Mouse (Mus musculus) liver, adult 2 months (tissue): ENCODE results near the gene B3galnt1. TPM values are rescaled to one million over a fixed set of nuclear protein-coding genes. Genes with fewer than 3 reads are reported as not detected.

Experiments used
- DNase-seq: peaks from one replicate; pipeline ENCODE4 v3.0.0-alpha.2; 2011; ENCODE audit warnings: low read depth, low spot score; ENCODE audit errors: extremely low read depth
- H3K27ac ChIP-seq: fragments of 200-500 bp; replicated peaks from 2 replicates; pipeline ENCODE4 v1.5.1; 2012; ENCODE audit warnings: low read depth, mild to moderate bottlenecking, control low read depth, inconsistent platforms, low read length; ENCODE audit not compliant: insufficient read depth
- H3K27me3 ChIP-seq: fragments of 200-500 bp; 2 replicates; pipeline ENCODE4 v1.6.1; 2012; ENCODE audit warnings: mild to moderate bottlenecking, moderate library complexity, low read length, inconsistent platforms; ENCODE audit not compliant: control insufficient read depth, insufficient read depth
- H3K36me3 ChIP-seq: fragments of 200-500 bp; 2 replicates; pipeline ENCODE4 v1.6.1; 2012; ENCODE audit warnings: low read length, inconsistent platforms; ENCODE audit not compliant: control insufficient read depth, insufficient read depth
- H3K4me1 ChIP-seq: fragments of 200-500 bp; 2 replicates; pipeline ENCODE4 v1.6.1; 2011; ENCODE audit warnings: low read length; ENCODE audit not compliant: control insufficient read depth, insufficient read depth
- H3K4me3 ChIP-seq: fragments of 200-500 bp; 2 replicates; pipeline ENCODE4 v1.5.1; 2011; ENCODE audit warnings: low read depth, mild to moderate bottlenecking, control low read depth, low read length, moderate library complexity; ENCODE audit not compliant: insufficient read depth
- H3K79me2 ChIP-seq: fragments of 200-500 bp; 2 replicates; pipeline ENCODE4 v1.6.1; 2012; ENCODE audit warnings: inconsistent platforms, mild to moderate bottlenecking, low read length, moderate library complexity; ENCODE audit not compliant: control insufficient read depth, insufficient read depth
- H3K9ac ChIP-seq: fragments of 200-500 bp; 2 replicates; pipeline ENCODE4 v1.6.1; 2012; ENCODE audit warnings: low read depth, mild to moderate bottlenecking, control low read depth, inconsistent platforms, low read length
- CTCF ChIP-seq: fragments of 200-500 bp; IDR thresholded peaks from 2 replicates; pipeline ENCODE4 v1.5.1; 2011; ENCODE audit warnings: low read depth, low read length, control low read depth
- POLR2A ChIP-seq: fragments of 200-500 bp; IDR thresholded peaks from 2 replicates; pipeline ENCODE4 v1.6.1; 2011; ENCODE audit warnings: low read length, control low read depth; ENCODE audit not compliant: insufficient read depth; ENCODE audit errors: extremely low read depth
- WGBS: fragments of 180-500 bp; shearing (Covaris S2); methylation state at CpG from one replicate; pipeline ENCODE4 v1.1.7; 2018; 5-methylcytosine and 5-hydroxymethylcytosine counted together
- polyA plus RNA-seq: library from polyadenylated mRNA; depleted of rRNA; stranded (reverse); fragments of >200 nt; gene quantifications from 2 replicates; pipeline ENCODE4 v1.2.3, GENCODE M21; 2012
- total RNA-seq: library from RNA; depleted of rRNA; stranded (reverse); fragments of >200 nt; gene quantifications from 2 replicates; pipeline ENCODE4 v1.2.3, GENCODE M21; 2014

Gene B3galnt1
- total and polyA plus RNA-seq, 2 experiments: 0.57 to 1.3 TPM

GRCm38 (mm10) chr3:69624182-69624581 lies 25.4 kb upstream of the B3galnt1 start:
- Histone ChIP-seq H3K79me2 (no peaks in the 10 kb centered on the region), H3K4me3 (no peak overlapping the region), H3K36me3 (no peaks in the 10 kb centered on the region), H3K9ac (no peak overlapping the region), H3K27ac (no peak overlapping the region), H3K4me1 (no peaks in the 10 kb centered on the region), H3K27me3 (no peaks in the 10 kb centered on the region)
- DNase-seq: no peak
- WGBS: 81% methylated on average over 2 of the region's 2 CpGs
- TF ChIP-seq POLR2A: no peak
- no peak for TF ChIP-seq CTCF

DNA sequence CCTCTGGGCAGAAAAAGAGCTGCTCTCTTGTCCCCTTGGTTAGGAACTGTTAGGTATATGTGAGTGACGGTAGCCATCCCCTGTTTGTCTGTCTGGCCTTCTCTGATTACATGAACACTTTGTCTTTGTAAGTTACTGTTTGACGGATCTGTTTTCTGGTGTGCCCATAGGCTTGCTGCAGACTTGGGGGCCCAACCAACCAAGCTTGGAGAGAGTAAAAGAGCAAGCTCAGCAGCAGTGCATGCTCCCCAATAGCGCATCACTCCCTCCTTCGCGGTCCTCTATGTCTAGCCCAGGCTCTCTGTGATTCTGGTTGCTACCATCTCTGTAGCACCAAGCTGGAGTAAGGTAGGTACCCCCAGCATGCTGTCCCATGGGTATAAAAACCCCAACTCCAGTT lies 9.1 kb upstream of the B3galnt1 start:
- H3K4me1 ChIP-seq: no peaks in the 10 kb centered on the region
- WGBS: 96% methylated on average over 5 of the region's 5 CpGs
- no peak overlapping the region for H3K4me3 ChIP-seq
- no peak for DNase-seq
- no peak for TF ChIP-seq CTCF
- TF ChIP-seq POLR2A: no peak
- H3K9ac ChIP-seq: no peak overlapping the region
- H3K27ac ChIP-seq: no peak overlapping the region
- no peaks in the 10 kb centered on the region for H3K36me3 ChIP-seq
- no peaks in the 10 kb centered on the region for H3K79me2 ChIP-seq
- H3K27me3 ChIP-seq: 0 out of 2 replicates have a peak, but pooled peaks cover 2% of the 10 kb centered on the region

- DNase-seq: no peak
- Histone ChIP-seq H3K36me3 (no peaks in the 10 kb centered on the region), H3K4me3 (no peak overlapping the region), H3K4me1 (no peaks in the 10 kb centered on the region), H3K79me2 (no peaks in the 10 kb centered on the region), H3K27ac (no peak overlapping the region), H3K9ac (no peak overlapping the region), H3K27me3 (0 out of 2 replicates have a peak, but pooled peaks cover 2% of the 10 kb centered on the region)
- 8% methylated on average over 1 of the region's 1 CpGs for WGBS
- TF ChIP-seq CTCF: no peak
Measured at GRCm38 (mm10) chr3:69607468-69607867, 8.7 kb upstream of the B3galnt1 start.

DNA sequence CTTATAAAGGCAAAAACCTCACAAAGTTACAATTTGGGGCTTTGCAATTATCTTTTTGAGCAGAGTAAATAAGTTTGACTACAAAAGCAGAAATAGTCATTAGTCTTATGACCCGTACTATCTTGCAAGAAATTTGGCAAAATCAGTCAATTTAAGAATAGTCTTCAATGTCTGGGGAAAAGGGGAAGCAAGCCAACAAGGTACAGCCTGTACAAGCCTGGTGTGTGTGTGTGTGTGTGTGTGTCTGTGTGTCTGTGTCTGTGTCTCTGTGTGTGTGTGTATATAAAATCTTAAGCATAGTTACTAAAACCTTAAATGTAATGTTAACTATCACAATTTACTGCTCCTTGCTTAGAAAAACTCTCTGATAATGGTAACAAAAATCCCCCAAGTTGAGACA lies 8.2 kb upstream of the B3galnt1 start:
- Histone ChIP-seq H3K36me3 (no peaks in the 10 kb centered on the region), H3K4me1 (no peaks in the 10 kb centered on the region), H3K79me2 (no peaks in the 10 kb centered on the region), H3K27me3 (0 out of 2 replicates have a peak, but pooled peaks cover 2% of the 10 kb centered on the region), H3K9ac (no peak overlapping the region), H3K27ac (no peak overlapping the region), H3K4me3 (no peak overlapping the region)
- TF ChIP-seq POLR2A (no peak), CTCF (no peak)
- WGBS: 75% methylated on average over 1 of the region's 1 CpGs
- peak; percentile 17 for DNase-seq

GRCm38 (mm10) chr3:69599166-69599500 lies 373 bp upstream of the B3galnt1 start:
- DNase-seq: no peak
- no peak overlapping the region for H3K27ac ChIP-seq
- peaks cover 3% of the 10 kb centered on the region; the same call in 1 of the 2 replicates for H3K27me3 ChIP-seq
- WGBS: 36% methylated on average over 5 of the region's 5 CpGs
- H3K4me1 ChIP-seq: no peaks in the 10 kb centered on the region
- H3K79me2 ChIP-seq: no peaks in the 10 kb centered on the region
- H3K4me3 ChIP-seq: 0 out of 2 replicates have a peak overlapping the region, but pooled peaks have one; percentile 59
- H3K36me3 ChIP-seq: no peaks in the 10 kb centered on the region
- no peak overlapping the region for H3K9ac ChIP-seq
- TF ChIP-seq CTCF (no peak), POLR2A (no peak)

GRCm38 (mm10) chr3:69597816-69598215 lies 944 bp downstream of the B3galnt1 start:
- WGBS: 38% methylated on average over 7 of the region's 7 CpGs
- no peak overlapping the region for H3K9ac ChIP-seq
- H3K79me2 ChIP-seq: no peaks in the 10 kb centered on the region

More at GRCm38 (mm10) chr3:69597816-69598215, 944 bp downstream of the B3galnt1 start:
- TF ChIP-seq CTCF: no peak
- TF ChIP-seq POLR2A: no peak
- H3K4me1 ChIP-seq: no peaks in the 10 kb centered on the region
- no peaks in the 10 kb centered on the region for H3K36me3 ChIP-seq
- no peak for DNase-seq
- peaks cover 3% of the 10 kb centered on the region; the same call in 1 of the 2 replicates for H3K27me3 ChIP-seq
- no peak overlapping the region for H3K4me3 ChIP-seq
- no peak overlapping the region for H3K27ac ChIP-seq
